Mouse (Mus musculus): ENCODE data around the gene Sdf2. TPM values are rescaled to one million over a fixed set of nuclear protein-coding genes. Genes with fewer than 3 reads are reported as not detected.

Gene Sdf2
- 59.1 and 60.7 TPM in 2 replicates for polyA plus RNA-seq (2012; rRNA removed)

- peak; percentile 72 to 76 for DNase-seq (ENCODE audit: low read depth in 1 of 2, low spot score in 2 of 2)
- TF ChIP-seq CTCF (IDR thresholded peaks at IDR 0.05; ENCODE audit: extremely low read depth, insufficient read depth, insufficient read length, insufficient replicate concordance) (no peak), POLR2A (IDR thresholded peaks at IDR 0.05; ENCODE audit: low read depth, low read length) (peak; percentile 73)
- under 1% methylated on average over 50 of the region's 50 CpGs for WGBS
- H3K4me3 ChIP-seq (ENCODE audit: extremely low read depth, insufficient read depth, insufficient read length), result peak within 1 kb of the TSS; percentile 97
- no peaks in the 10 kb centered on the region for H3K36me3 ChIP-seq (ENCODE audit: control insufficient read depth, insufficient read depth, low read length)
- H3K4me1 ChIP-seq (ENCODE audit: control insufficient read depth, insufficient read depth, insufficient read length), result peaks cover 3% of the 10 kb centered on the region
- H3K27ac ChIP-seq (ENCODE audit: insufficient read depth, low read length), result peak within 1 kb of the TSS; percentile 99
- H3K27me3 ChIP-seq (ENCODE audit: control insufficient read depth, insufficient read depth, low read length), result no peaks in the 10 kb centered on the region
These were observed at the start of gene Sdf2, which contains the start of gene Supt6 for GRCm38 (mm10) chr11:78245627-78246317. Sdf2 (plus strand) TSS chr11:78245746. Supt6 (minus strand) TSS chr11:78245987.

- Histone ChIP-seq H3K36me3 (ENCODE audit: control insufficient read depth, insufficient read depth, low read length) (peaks cover 18% of the 10 kb centered on the region), H3K27ac (ENCODE audit: insufficient read depth, low read length) (no peak overlapping the region), H3K4me1 (ENCODE audit: control insufficient read depth, insufficient read depth, insufficient read length) (no peaks in the 10 kb centered on the region), H3K27me3 (ENCODE audit: control insufficient read depth, insufficient read depth, low read length) (no peaks in the 10 kb centered on the region), H3K4me3 (ENCODE audit: extremely low read depth, insufficient read depth, insufficient read length) (no peak overlapping the region)
- TF ChIP-seq CTCF (IDR thresholded peaks at IDR 0.05; ENCODE audit: extremely low read depth, insufficient read depth, insufficient read length, insufficient replicate concordance) (no peak), POLR2A (IDR thresholded peaks at IDR 0.05; ENCODE audit: low read depth, low read length) (no peak)
- 87% methylated on average over 3 of the region's 3 CpGs for WGBS
- DNase-seq (ENCODE audit: low read depth in 1 of 2, low spot score in 2 of 2), result no peak
These were observed 43.2 kb upstream of the Sdf2 start for GRCm38 (mm10) chr11:78202372-78202771.

DNA sequence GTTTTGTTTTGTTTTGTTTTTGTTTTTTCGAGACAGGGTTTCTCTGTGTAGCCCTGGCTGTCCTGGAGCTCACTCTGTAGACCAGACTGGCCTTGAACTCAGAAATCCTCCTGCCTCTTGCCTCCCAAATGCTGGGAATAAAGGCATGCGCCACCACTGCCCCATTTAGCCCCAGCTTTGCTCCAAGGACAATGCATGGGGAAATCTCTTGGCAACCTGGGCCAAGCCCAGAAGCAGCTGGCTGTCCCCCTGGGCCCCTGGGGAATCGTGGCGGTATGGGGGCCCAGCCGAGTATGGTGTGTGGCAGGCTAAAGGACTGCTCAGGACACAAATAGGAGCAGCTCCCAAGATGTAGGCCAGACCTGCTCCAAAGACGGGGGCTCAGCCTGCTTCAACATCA, 41.3 kb upstream of the Sdf2 start:
- TF ChIP-seq POLR2A (IDR thresholded peaks at IDR 0.05; ENCODE audit: low read depth, low read length) (no peak), CTCF (IDR thresholded peaks at IDR 0.05; ENCODE audit: extremely low read depth, insufficient read depth, insufficient read length, insufficient replicate concordance) (no peak)
- Histone ChIP-seq H3K36me3 (ENCODE audit: control insufficient read depth, insufficient read depth, low read length) (peaks cover 36% of the 10 kb centered on the region), H3K27ac (ENCODE audit: insufficient read depth, low read length) (no peak overlapping the region), H3K4me1 (ENCODE audit: control insufficient read depth, insufficient read depth, insufficient read length) (no peaks in the 10 kb centered on the region), H3K4me3 (ENCODE audit: extremely low read depth, insufficient read depth, insufficient read length) (no peak overlapping the region), H3K27me3 (ENCODE audit: control insufficient read depth, insufficient read depth, low read length) (no peaks in the 10 kb centered on the region)
- DNase-seq (ENCODE audit: low read depth in 1 of 2, low spot score in 2 of 2), result no peak
- 73% methylated on average over 6 of the region's 6 CpGs for WGBS

DNA sequence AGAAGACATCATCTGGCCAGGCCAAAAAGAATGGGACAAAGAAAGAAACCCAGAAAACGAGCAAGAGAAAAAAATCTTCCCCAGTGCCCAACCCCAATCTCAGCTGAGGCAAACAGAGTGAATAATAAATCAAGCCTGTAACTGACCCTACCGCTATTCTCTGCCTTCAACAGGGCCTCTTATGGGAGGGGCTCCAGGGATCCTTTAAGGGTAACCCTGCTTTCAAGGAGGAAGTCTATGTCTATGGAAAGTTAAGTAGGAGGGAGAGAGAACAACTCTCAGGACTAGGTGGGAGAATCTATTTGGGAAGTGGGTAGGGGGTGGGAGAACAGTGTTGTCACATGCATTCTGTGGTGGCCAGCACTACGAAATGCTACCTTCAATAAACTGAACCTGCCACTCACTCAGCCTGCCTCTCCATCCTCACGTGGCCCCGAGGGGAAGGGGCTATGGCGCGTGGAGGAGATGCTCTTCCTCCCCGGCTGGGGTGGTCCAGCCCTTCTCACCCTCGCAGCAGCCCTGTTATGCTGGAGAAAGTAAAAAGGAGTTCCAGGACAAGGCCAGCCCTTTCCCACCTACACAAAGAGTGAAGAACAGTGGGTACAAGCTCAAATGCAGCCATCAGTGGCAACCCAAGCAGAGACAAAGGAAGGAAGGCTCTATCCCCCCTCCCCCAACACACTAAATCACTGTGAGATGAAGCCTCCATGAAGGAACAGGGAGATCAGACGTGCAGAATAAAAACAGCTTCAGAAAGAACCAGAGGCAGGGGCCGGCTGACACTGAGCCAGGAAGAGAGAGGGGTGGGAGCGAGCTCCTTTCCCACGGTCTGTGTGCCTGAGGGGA, 40.0 kb upstream of the Sdf2 start:
- H3K4me3 ChIP-seq (ENCODE audit: extremely low read depth, insufficient read depth, insufficient read length), result no peak overlapping the region
- peaks cover 43% of the 10 kb centered on the region for H3K36me3 ChIP-seq (ENCODE audit: control insufficient read depth, insufficient read depth, low read length)
- no peaks in the 10 kb centered on the region for H3K4me1 ChIP-seq (ENCODE audit: control insufficient read depth, insufficient read depth, insufficient read length)
- TF ChIP-seq POLR2A (IDR thresholded peaks at IDR 0.05; ENCODE audit: low read depth, low read length) (no peak), CTCF (IDR thresholded peaks at IDR 0.05; ENCODE audit: extremely low read depth, insufficient read depth, insufficient read length, insufficient replicate concordance) (no peak)
- 87% methylated on average over 13 of the region's 13 CpGs for WGBS
- H3K27ac ChIP-seq (ENCODE audit: insufficient read depth, low read length), result no peak overlapping the region
- no peaks in the 10 kb centered on the region for H3K27me3 ChIP-seq (ENCODE audit: control insufficient read depth, insufficient read depth, low read length)
- no peak for DNase-seq (ENCODE audit: low read depth in 1 of 2, low spot score in 2 of 2)

GRCm38 (mm10) chr11:78207190-78207589, 38.4 kb upstream of the Sdf2 start:
- no peak overlapping the region for H3K27ac ChIP-seq (ENCODE audit: insufficient read depth, low read length)
- peaks cover 56% of the 10 kb centered on the region for H3K36me3 ChIP-seq (ENCODE audit: control insufficient read depth, insufficient read depth, low read length)

GRCm38 (mm10) chr11:78209886-78210285, 35.7 kb upstream of the Sdf2 start:
- Histone ChIP-seq H3K36me3 (ENCODE audit: control insufficient read depth, insufficient read depth, low read length) (peaks cover 59% of the 10 kb centered on the region), H3K4me1 (ENCODE audit: control insufficient read depth, insufficient read depth, insufficient read length) (peaks cover 6% of the 10 kb centered on the region; the same call in 1 of the 2 replicates), H3K27ac (ENCODE audit: insufficient read depth, low read length) (no peak overlapping the region), H3K4me3 (ENCODE audit: extremely low read depth, insufficient read depth, insufficient read length) (no peak overlapping the region), H3K27me3 (ENCODE audit: control insufficient read depth, insufficient read depth, low read length) (no peaks in the 10 kb centered on the region)
- no peak for DNase-seq (ENCODE audit: low read depth in 1 of 2, low spot score in 2 of 2)
- WGBS, result 87% methylated on average over 6 of the region's 6 CpGs
- no peak for TF ChIP-seq POLR2A (IDR thresholded peaks at IDR 0.05; ENCODE audit: low read depth, low read length)
- no peak for TF ChIP-seq CTCF (IDR thresholded peaks at IDR 0.05; ENCODE audit: extremely low read depth, insufficient read depth, insufficient read length, insufficient replicate concordance)

More at GRCm38 (mm10) chr11:78207190-78207589, 38.4 kb upstream of the Sdf2 start:
- Histone ChIP-seq H3K4me1 (ENCODE audit: control insufficient read depth, insufficient read depth, insufficient read length) (no peaks in the 10 kb centered on the region), H3K27me3 (ENCODE audit: control insufficient read depth, insufficient read depth, low read length) (no peaks in the 10 kb centered on the region), H3K4me3 (ENCODE audit: extremely low read depth, insufficient read depth, insufficient read length) (no peak overlapping the region)
- 98% methylated on average over 7 of the region's 7 CpGs for WGBS
- TF ChIP-seq CTCF (IDR thresholded peaks at IDR 0.05; ENCODE audit: extremely low read depth, insufficient read depth, insufficient read length, insufficient replicate concordance) (no peak), POLR2A (IDR thresholded peaks at IDR 0.05; ENCODE audit: low read depth, low read length) (no peak)
- DNase-seq (ENCODE audit: low read depth in 1 of 2, low spot score in 2 of 2), result no peak
